Mouse (Mus musculus) G1E (cell line): Measurements from ENCODE around the gene Bco2.

Experiments
- CTCF ChIP-seq: IDR thresholded peaks from 2 replicates; pipeline ENCODE4 v1.5.1; 2012; ENCODE audit warnings: low read depth, low read length, inconsistent platforms, mixed read lengths
- GATA1 ChIP-seq: IDR thresholded peaks from 2 replicates; pipeline ENCODE4 v1.6.1; 2012; ENCODE audit warnings: borderline replicate concordance, low read length, inconsistent platforms, mixed read lengths
- GATA2 ChIP-seq: IDR thresholded peaks from 2 replicates; pipeline ENCODE4 v1.6.1; 2012; ENCODE audit warnings: low read depth, low read length, inconsistent platforms, borderline replicate concordance
- POLR2AphosphoS5 ChIP-seq: IDR thresholded peaks from 2 replicates; pipeline ENCODE4 v1.6.1; 2012; ENCODE audit warnings: low read depth, low read length, inconsistent platforms; ENCODE audit not compliant: insufficient replicate concordance
- TAL1 ChIP-seq: conservative IDR thresholded peaks from 2 replicates; pipeline ENCODE4 v1.6.1; 2012; ENCODE audit warnings: low read depth, low read length, inconsistent platforms, mixed read lengths

GRCm38 (mm10) chr9:50552206-50552605 lies 2.8 kb downstream of the Bco2 start:
- no peak for TF ChIP-seq CTCF
- no peak for TF ChIP-seq GATA1
- no peak for TF ChIP-seq TAL1
- no peak for TF ChIP-seq POLR2AphosphoS5
- TF ChIP-seq GATA2, result no peak
